Mouse (Mus musculus) neural tube, embryonic 11.5 days (tissue): ENCODE data around the gene Bfsp1. TPM values are rescaled to one million over a fixed set of nuclear protein-coding genes. Genes with fewer than 3 reads are reported as not detected.

Source experiments
- ATAC-seq: fragments of 200-750 bp; cut with Nextera tagmentation; 2 replicates; pipeline ENCODE4 v1.8.0; 2017; ENCODE audit warnings: moderate number of reproducible peaks, mild to moderate bottlenecking, moderate TSS enrichment, moderate library complexity; ENCODE audit not compliant: insufficient read depth, low FRiP score, low TSS enrichment
- DNase-seq: peaks from one replicate; pipeline ENCODE4 v3.0.0-alpha.2; 2015; ENCODE audit warnings: low spot score
- H3K27ac ChIP-seq: fragments of 300-500 bp; sonication (generic); 2 replicates; pipeline ENCODE4 v1.5.1; 2014; ENCODE audit warnings: low read depth, mild to moderate bottlenecking, low read length
- H3K27me3 ChIP-seq: fragments of 300-500 bp; sonication (generic); 2 replicates; pipeline ENCODE4 v1.6.1; 2014; ENCODE audit warnings: mild to moderate bottlenecking, low read length, mixed read lengths; ENCODE audit not compliant: control insufficient read depth, insufficient read depth
- H3K36me3 ChIP-seq: fragments of 300-500 bp; sonication (generic); 2 replicates; pipeline ENCODE4 v1.6.1; 2014; ENCODE audit warnings: mild to moderate bottlenecking, low read length, moderate library complexity, mixed read lengths; ENCODE audit not compliant: control insufficient read depth, insufficient read depth
- H3K4me1 ChIP-seq: fragments of 300-500 bp; sonication (generic); 2 replicates; pipeline ENCODE4 v1.6.1; 2014; ENCODE audit warnings: low read length, mixed read lengths; ENCODE audit not compliant: control insufficient read depth, insufficient read depth
- H3K4me2 ChIP-seq: fragments of 300-500 bp; sonication (generic); 2 replicates; pipeline ENCODE4 v1.6.1; 2014; ENCODE audit warnings: low read depth, mild to moderate bottlenecking, moderate library complexity
- H3K4me3 ChIP-seq: fragments of 300-500 bp; sonication (generic); 2 replicates; pipeline ENCODE4 v1.5.1; 2014; ENCODE audit warnings: low read depth, low read length
- H3K9ac ChIP-seq: fragments of 300-500 bp; sonication (generic); 2 replicates; pipeline ENCODE4 v1.6.1; 2014; ENCODE audit warnings: mild to moderate bottlenecking, low read length
- H3K9me3 ChIP-seq: fragments of 300-500 bp; sonication (generic); 2 replicates; pipeline ENCODE4 v1.6.1; 2016; ENCODE audit warnings: low read length; ENCODE audit not compliant: control insufficient read depth
- WGBS: fragments of 180-500 bp; shearing (Covaris S2); extraction: QIAGEN DNeasy Blood & Tissue Kit; methylation state at CpG from one replicate; pipeline ENCODE4 v1.1.7; 2014; 5-methylcytosine and 5-hydroxymethylcytosine counted together
- polyA plus RNA-seq: library from polyadenylated mRNA; unstranded; fragments of >200 nt; fragmentation: Nextera tagmentation; extraction: Ambion mirVana; gene quantifications from 2 replicates; pipeline ENCODE4 v1.2.1, GENCODE M21; 2014

The Bfsp1 gene
- polyA plus RNA-seq, 1 experiment from 2014 or later = 0.82 TPM

GRCm38 (mm10) chr2:143867326-143867725 lies 4.4 kb upstream of the Bfsp1 start:
- 11% methylated on average over 6 of the region's 6 CpGs for WGBS
- DNase-seq = peak; percentile 80
- H3K9me3 ChIP-seq = no peaks in the 10 kb centered on the region
- no peaks in the 10 kb centered on the region for H3K27me3 ChIP-seq
- no peak overlapping the region for H3K27ac ChIP-seq
- H3K4me3 ChIP-seq = no peak overlapping the region
- H3K4me1 ChIP-seq = no peaks in the 10 kb centered on the region
- H3K4me2 ChIP-seq = no peak overlapping the region
- H3K9ac ChIP-seq = no peak overlapping the region
- H3K36me3 ChIP-seq = no peaks in the 10 kb centered on the region
- ATAC-seq = peak; percentile 54

- DNase-seq (no peak), ATAC-seq (no peak)
- no peak overlapping the region for H3K9ac ChIP-seq
- H3K27me3 ChIP-seq = no peaks in the 10 kb centered on the region
- H3K4me3 ChIP-seq = no peak overlapping the region
- H3K4me2 ChIP-seq = no peak overlapping the region
- no peaks in the 10 kb centered on the region for H3K4me1 ChIP-seq
- 73% methylated on average over 8 of the region's 8 CpGs for WGBS
- no peak overlapping the region for H3K27ac ChIP-seq
- H3K9me3 ChIP-seq = no peaks in the 10 kb centered on the region
- no peaks in the 10 kb centered on the region for H3K36me3 ChIP-seq
Observed at GRCm38 (mm10) chr2:143864600-143864999, 1.6 kb upstream of the Bfsp1 start.

- Histone ChIP-seq H3K27me3 (no peaks in the 10 kb centered on the region), H3K4me3 (no peak overlapping the region), H3K27ac (no peak overlapping the region), H3K9ac (no peak overlapping the region), H3K36me3 (no peaks in the 10 kb centered on the region), H3K4me2 (no peak overlapping the region), H3K9me3 (no peaks in the 10 kb centered on the region), H3K4me1 (no peaks in the 10 kb centered on the region)
- 83% methylated on average over 2 of the region's 2 CpGs for WGBS
- no peak for ATAC-seq
- no peak for DNase-seq
Observed at GRCm38 (mm10) chr2:143859166-143859565, 3.8 kb downstream of the Bfsp1 start.

- 79% methylated on average over 4 of the region's 4 CpGs for WGBS
- no peak overlapping the region for H3K9ac ChIP-seq
- ATAC-seq (no peak), DNase-seq (no peak)
- H3K9me3 ChIP-seq = no peaks in the 10 kb centered on the region
- no peak overlapping the region for H3K4me2 ChIP-seq
- no peak overlapping the region for H3K27ac ChIP-seq
- no peaks in the 10 kb centered on the region for H3K27me3 ChIP-seq
- H3K36me3 ChIP-seq = no peaks in the 10 kb centered on the region
- no peaks in the 10 kb centered on the region for H3K4me1 ChIP-seq
- H3K4me3 ChIP-seq = no peak overlapping the region
Observed at GRCm38 (mm10) chr2:143853447-143853846, 9.5 kb downstream of the Bfsp1 start.

- Histone ChIP-seq H3K27me3 (no peaks in the 10 kb centered on the region), H3K4me2 (no peak overlapping the region), H3K4me1 (no peaks in the 10 kb centered on the region), H3K4me3 (no peak overlapping the region), H3K36me3 (no peaks in the 10 kb centered on the region), H3K27ac (no peak overlapping the region), H3K9me3 (no peaks in the 10 kb centered on the region), H3K9ac (no peak overlapping the region)
- no peak for DNase-seq
- no peak for ATAC-seq
- 70% methylated on average over 18 of the region's 18 CpGs for WGBS
Observed at GRCm38 (mm10) chr2:143852295-143853275, 10.4 kb downstream of the Bfsp1 start.

- ATAC-seq (no peak; the same call in 1 of the 2 replicates), DNase-seq (no peak)
- H3K4me1 ChIP-seq = no peaks in the 10 kb centered on the region
- no peak overlapping the region for H3K27ac ChIP-seq
- no peaks in the 10 kb centered on the region for H3K27me3 ChIP-seq
- WGBS = 87% methylated on average over 12 of the region's 12 CpGs
- H3K4me2 ChIP-seq = no peak overlapping the region
- no peak overlapping the region for H3K9ac ChIP-seq
- H3K4me3 ChIP-seq = no peak overlapping the region
- H3K9me3 ChIP-seq = no peaks in the 10 kb centered on the region
- no peaks in the 10 kb centered on the region for H3K36me3 ChIP-seq
Observed at GRCm38 (mm10) chr2:143851354-143852221, 11.4 kb downstream of the Bfsp1 start.

GRCm38 (mm10) chr2:143847291-143847690 lies 15.7 kb downstream of the Bfsp1 start:
- no peaks in the 10 kb centered on the region for H3K36me3 ChIP-seq
- H3K27me3 ChIP-seq = no peaks in the 10 kb centered on the region
- no peak overlapping the region for H3K27ac ChIP-seq
- H3K4me3 ChIP-seq = no peak overlapping the region
- H3K9ac ChIP-seq = no peak overlapping the region
- DNase-seq = no peak
- no peak overlapping the region for H3K4me2 ChIP-seq
- no peak for ATAC-seq
- no peaks in the 10 kb centered on the region for H3K9me3 ChIP-seq
- H3K4me1 ChIP-seq = no peaks in the 10 kb centered on the region
- WGBS = 87% methylated on average over 3 of the region's 3 CpGs

GRCm38 (mm10) chr2:143846799-143847198 lies 16.2 kb downstream of the Bfsp1 start:
- Histone ChIP-seq H3K27me3 (no peaks in the 10 kb centered on the region), H3K9me3 (no peaks in the 10 kb centered on the region), H3K27ac (no peak overlapping the region), H3K9ac (no peak overlapping the region), H3K36me3 (no peaks in the 10 kb centered on the region), H3K4me1 (no peaks in the 10 kb centered on the region), H3K4me3 (no peak overlapping the region), H3K4me2 (no peak overlapping the region)
- no peak for ATAC-seq
- WGBS = 79% methylated on average over 4 of the region's 4 CpGs
- DNase-seq = no peak
